Mouse (Mus musculus): ENCODE results near the gene Gli2.

The Gli2 gene

DNA sequence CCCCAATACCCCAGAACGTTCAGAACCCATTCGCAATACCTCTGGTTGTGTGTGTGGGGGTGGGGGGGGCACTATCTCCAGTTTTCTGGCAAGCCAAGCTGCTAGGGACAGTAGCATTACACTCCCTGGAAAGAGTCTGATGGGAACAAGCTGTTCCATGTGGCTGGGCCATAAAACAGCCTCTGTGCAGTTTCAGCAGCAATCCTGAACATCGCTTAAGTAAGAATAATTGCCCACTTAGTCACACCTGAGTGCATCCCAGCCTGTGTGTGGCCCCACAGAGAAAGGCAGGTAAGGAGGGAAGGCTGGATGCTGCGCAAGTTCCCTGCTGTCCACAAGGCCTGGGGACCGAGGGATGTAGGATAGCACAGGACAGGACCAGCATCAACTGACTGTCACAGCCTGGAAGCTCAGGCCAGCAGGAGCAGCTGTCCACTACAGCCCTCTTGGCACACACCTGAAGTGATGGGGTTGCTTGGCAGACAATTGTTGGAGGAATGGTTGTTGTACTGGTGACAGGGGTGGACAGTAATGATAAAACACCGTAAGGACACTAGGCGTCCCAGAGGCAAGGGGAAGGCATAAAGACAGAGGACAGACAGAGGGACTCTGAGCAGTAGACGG, 58.8 kb downstream of the Gli2 start:
- DNase-seq = no peak

DNA sequence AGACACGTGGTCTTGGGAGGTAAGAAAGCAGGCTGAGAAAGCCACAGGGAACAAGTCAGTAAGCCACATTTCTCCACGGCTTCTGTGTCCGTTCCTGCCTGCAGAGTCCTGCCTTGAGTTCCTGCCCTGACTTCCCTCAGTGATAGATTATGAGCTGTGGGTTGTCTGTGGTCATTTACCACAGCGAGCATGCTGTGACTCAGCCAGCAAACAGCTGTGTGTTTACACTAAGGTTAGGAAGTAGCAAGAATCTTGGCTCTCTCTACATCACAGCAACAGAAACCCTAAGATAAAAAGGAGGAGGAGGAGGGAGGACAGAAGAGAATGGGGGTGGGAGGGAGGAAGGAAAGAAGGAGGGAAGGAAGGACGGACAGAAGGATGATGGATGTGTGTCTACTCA, 59.6 kb downstream of the Gli2 start:
- DNase-seq = no peak

DNA sequence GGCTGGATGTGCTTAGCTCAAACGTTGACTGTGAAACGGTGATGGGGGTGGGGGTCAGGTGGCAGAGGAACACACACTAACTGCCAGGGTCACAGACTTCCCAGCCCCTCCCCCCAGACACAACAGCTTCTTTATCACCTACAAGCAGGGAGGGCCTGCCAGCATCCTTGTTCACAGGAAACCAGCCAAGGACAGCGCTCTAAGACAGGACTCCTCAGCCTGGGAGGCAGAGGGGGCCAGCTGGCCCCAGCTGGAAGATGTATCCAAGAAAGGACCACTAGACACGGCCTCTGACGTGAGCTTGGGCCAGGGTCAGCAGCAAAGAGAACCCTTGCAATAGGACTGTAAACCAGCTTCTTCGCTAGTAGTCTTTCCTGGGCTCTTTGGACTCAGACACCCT, 65.1 kb downstream of the Gli2 start:
- DNase-seq = no peak

DNA sequence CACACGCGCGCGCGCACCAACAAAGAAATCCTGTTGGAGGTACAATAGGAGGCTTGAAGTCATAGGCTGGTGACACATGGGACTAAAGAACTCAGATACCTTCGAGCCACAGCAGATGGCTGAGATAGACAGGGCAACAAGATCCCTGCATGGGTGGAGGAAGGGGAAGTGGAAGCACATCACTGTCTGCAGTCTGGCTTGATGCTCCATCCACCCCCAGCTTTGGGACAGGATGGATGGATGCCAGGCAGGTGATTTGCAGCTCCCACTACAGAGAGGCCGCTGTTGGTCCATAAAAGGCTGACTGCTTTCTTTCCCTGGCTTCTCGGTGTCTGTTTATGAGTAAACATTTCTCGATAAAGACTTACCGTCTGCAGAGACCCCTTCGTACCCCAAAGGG, 65.9 kb downstream of the Gli2 start:
- no peak for DNase-seq

DNA sequence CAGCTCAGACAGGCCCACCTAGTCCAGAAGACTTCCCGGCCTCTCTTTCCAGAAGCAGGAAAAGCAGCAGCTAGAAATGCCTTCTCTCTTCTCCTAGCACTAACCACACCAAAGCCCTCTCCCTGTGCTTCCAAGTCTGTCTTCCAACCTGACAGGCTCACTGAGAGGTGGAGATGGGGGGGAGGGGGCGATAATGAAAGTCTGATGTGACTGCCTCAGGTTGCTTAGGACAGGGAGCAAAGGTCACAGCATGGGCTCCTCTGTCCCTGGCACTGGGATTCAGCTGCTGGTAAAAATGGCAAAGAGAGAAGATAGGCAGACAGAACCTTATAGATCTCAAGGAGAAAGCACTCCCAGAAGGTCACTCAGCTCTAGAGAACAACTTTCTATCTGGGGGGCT, 70.0 kb downstream of the Gli2 start:
- no peak for DNase-seq

DNA sequence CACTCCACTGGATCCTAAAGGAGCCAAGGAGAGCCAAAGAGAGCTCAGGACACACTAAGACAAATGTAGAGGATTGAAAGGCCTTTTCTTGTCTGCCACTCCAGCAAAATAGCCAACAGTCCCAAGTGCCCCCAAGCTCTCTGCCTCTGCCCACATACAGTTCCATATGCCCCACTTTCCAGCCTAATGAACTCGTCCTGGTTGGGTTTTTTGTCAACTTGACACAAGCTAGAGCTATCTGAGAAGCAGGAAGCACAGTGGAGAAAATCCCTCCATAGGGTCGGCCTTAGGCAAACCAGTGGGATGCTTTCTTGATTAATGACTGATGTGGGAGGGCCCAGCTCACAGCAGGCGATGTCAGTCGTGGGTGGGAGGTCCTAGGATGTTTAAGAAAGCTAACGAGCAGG, 70.6 kb downstream of the Gli2 start:
- DNase-seq = no peak

DNA sequence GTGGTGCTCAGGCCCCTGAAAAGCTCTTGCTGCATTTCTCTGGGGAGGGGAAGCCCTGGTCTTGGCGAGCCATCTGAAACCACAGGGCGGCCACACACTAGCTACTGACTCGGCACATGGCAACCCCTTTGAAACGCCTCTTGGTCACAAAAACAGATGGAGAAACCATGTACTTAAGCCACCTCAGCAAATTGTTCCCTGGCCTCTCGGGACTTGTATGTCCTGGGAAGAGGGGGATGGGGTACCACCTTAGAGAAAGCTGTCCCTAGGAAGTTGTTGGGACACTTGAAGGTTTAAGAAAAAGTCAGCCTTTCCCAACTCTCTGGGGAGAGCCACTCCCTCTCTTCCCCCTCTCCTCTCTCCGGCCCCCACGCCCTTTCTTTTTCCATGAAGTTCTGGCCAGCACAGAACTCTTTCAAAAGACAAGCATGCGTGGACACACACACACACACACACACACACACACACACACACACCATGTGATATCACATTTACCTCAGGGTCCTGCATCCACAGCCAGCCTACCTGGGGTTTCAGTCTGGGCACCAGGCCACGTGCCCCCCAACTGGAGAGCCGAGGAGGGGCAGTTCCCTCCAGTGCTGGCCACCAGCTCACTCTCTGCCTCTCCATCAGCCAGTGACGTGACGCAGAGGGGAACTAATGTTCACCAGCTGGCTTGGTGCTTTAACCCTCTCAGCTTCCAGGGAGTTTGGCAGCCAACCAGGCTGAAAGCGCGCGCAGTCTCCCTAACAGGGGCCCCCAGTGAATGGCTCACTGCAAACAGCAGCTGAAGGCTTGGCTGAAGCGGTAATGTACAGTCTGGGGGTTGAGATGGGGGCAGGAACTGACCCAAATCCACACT, 71.2 kb downstream of the Gli2 start:
- peak in 1 of 2 experiments; percentile 46 for DNase-seq

DNA sequence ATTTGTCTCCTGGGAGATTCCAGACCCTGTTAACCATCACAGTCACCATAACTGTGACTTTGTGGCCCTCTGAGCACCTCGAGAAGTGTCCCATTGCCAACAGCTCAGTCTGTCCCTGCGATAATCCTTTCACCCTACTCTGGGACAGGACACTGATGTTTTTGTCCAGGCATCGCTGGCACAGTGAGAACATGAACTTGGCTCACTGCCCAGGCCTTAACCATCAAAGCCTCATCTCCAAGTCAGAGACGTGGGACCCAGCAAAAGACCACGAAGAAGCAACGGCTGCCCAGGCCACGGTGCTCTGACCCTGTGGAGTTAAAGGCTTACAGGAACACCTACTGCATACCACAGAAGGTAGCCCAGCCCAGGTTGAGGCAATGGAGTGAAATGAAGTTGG, 72.8 kb downstream of the Gli2 start:
- DNase-seq = peak in 1 of 2 experiments; percentile 40

DNA sequence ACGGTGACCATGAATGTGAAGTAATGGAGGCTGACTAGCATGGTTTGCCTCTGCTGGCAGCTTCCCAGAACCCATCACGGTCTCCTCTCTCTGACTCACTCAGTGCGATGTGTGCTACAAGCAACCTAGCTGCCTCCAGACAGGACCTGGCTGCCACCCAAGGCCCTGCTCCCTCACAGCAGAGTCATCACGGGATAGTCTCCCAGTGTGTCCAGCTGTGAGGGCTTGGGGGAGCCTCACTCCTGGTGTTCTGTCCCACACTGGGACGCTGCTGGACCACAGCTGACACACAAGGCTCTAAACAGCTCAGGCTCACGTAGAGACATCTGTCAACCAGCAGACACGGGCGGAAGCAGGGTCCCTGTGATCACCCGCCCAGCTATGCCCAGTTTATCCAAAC, 76.8 kb downstream of the Gli2 start:
- peak; percentile 28 to 61 for DNase-seq

DNA sequence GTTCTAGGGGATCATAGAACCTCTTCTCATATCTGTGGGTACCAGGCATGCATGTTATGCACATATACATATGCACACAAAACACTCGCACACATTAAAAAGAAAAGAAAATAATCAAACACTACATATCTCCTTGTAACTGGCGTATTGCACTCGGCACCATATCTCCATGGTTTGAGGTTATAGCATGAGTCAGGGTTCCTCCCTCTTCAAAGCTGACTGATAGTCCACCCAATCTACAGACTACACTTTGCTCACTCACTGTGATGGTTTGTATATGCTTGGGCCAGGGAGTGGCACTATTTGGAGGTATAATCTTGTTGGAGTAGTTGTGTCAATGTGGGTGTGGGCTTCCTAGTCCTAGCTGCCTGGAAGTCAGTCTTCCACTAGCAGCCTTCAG, 78.0 kb downstream of the Gli2 start:
- no peak for DNase-seq

DNA sequence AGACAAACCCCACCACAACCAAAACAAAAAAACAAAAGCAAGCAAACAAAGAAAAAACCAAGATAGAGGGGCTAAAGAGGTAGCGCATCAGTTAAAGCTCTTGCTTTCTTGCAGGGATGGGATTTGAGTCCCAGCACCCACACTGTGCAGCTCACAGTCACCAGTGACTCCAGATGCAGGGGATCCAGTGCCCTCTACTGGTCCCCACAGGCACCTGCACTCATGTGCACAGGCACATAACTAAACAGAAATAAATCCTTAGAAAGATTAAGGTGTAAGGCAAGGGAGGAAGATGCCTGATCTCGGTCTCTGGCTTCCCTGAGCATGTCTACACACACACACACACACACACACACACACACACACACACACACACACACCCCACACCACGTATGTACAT, 83.4 kb downstream of the Gli2 start:
- no peak for DNase-seq

DNA sequence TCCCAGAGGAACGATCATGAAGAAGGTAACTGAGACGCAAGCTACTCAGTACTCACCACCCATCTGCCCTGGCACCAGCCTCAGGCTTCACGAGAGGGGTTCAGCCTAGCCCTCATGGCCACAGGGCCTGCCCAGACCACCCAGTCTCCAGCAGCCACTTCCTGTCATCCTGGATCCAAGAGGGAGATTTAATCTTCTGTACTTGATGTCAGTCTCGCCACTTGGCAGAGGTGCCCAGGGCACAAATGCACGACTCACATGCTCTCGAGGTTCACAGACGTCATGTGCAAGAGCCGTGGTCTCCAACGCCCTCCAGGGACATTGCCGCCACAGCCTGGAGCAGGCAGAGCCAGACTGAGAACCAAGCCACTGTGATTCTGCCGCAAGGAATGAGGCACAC, 84.0 kb downstream of the Gli2 start:
- no peak for DNase-seq

DNA sequence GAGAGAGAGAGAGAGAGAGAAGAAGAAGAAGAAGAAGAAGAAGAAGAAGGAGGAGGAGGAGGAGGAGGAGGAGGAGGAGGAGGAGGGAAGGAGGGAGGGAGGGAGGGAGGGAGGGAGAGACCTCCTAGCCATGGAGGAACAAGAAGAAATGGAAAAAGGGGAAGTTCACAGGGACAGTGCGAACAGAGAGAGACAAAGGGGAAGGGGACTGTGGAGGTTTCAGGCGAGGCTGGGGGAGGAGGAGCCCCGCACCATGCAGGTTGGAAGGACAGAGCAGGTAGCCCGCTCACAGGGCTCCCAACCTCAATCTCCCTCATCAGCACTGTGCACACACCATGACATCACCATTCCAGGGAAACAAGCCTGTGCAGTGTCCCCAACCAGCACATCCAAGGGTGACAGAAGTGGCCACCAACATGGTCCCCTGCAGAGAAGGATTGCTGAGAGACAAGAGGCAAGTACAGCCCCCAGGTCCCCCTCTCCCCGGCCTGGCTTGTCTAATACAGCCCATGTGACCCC, 84.7 kb downstream of the Gli2 start:
- DNase-seq = no peak

DNA sequence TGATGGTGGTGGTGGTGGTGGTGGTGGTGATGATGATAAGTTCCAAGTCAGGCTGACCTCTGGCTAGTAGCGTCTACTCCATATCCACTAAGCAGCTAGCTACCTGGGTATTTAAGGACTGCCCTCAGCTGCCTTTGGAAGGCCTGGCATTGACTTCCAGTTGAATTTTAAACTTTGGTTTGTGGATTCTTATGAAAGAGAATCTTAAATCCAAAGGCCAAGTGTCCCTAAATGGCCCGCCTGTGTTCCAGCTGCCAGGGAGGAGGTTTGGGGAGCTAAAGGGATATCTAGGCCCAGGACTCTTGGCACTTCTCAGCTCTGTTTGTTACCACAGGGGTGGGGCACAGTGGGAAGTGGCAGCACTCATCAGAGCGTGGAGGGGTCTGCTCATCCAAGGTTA, 85.4 kb downstream of the Gli2 start:
- no peak for DNase-seq

DNA sequence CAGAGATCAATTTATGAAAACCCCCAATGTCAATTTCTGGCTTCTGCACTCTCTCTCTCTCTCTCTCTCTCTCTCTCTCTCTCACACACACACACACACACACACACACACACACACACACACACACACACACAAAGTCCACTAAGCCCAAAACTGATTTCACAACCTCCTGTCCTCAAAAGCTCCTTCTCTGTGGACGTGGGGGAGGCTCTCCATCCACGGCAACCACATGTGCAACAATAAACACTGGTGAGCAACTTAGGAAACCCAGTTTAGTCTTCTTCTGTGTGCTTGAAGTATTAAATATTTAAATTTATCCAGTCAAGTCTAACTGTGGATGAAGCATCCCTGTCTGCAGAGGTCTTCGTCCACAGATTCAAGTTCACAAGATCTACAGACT, 86.1 kb downstream of the Gli2 start:
- no peak for DNase-seq

DNA sequence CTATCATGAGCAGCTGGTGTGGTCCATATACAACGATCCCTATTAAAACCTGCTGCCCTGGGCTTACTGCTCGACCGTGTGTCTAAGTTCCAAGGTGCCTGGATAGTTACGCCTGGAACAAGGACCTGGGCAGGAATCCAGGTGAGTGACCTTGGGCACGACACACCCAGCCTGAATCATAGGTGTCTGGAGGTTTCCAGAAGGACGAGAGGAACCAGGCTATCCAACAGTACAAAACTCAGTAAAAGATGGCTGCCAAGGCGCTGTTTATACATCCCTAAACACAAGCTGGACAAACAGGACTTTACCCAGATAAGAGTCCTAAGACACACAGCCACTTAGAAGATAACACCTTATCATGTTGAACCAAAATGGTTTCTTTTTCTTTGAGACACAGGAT, 94.8 kb downstream of the Gli2 start:
- no peak for DNase-seq

DNA sequence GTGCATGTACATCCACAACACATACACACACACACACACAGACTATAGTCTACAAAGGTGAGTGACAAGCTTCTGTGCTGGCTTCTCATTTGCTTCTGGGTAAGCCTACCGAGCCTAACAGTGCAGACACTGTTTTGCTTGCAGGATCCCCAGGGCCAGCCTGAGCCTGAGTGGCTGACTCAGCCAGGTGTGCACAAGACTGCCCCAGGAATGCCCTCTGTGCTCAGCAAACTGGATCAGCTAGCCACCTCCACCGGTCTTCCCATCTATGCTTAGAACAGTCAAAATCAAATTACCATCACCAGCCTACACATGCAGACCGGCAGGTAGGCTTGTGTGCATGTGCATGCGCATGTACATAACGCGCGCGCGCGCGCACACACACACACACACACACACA, 97.6 kb downstream of the Gli2 start:
- DNase-seq = no peak

DNA sequence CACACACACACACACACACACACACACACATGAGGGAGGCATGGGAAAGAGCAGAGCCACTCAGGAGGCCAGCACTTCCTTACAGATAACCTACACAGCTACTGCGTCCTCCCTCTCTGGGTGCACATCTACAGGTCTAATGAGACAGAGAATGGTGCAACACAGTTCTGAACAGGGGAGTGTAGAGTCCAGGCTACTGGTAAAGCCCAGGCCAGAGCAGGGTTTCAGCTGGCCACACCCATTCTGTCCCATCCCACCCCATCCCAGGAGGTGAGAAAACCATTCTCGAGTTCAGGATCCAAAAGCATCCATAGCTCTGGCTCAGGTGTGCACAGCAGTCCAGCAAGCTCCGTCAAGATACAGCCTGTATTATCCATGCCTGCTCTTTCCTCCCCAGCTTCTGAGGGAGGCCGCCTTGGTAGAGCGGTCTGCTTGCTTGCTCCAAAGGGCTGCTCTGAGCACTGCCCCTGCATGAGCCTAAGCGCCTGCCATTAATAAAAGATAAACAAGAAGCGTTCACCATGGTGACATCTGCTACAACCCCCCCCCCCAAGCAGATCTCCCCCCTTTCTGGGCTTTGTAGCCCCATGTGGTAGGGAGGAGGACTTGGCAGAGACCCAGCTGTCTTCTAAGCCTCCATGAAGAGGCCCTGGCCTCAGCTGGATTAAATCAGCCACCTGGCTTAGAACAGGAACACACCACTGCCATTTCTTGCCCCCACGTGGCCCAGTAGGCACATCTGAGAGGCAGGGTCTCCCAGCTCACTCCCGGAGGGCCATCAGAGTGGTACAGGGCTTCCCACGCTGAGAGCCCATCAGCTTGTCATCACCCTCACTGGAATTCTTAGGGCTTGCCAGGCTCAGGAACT, 98.8 kb downstream of the Gli2 start:
- DNase-seq = no peak

DNA sequence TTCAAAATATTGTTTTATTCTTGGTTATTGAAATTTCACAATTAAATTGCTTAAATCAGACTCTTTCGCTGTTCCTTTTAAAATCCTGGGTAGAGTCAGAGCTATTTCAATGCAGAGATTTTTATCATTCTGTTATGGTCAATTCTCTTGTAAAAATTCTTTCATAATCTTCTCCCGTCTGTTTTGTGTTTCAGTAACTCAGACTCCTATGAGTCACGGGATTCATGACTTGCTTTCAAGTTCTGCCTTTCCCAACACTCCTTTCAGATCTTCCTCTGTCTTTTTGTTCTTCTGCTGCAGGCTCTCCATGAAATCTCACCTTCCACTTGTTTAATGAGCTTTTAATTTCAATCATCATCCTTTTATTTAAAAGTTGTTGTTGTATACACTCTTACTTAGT, 100.4 kb downstream of the Gli2 start:
- no peak for DNase-seq

DNA sequence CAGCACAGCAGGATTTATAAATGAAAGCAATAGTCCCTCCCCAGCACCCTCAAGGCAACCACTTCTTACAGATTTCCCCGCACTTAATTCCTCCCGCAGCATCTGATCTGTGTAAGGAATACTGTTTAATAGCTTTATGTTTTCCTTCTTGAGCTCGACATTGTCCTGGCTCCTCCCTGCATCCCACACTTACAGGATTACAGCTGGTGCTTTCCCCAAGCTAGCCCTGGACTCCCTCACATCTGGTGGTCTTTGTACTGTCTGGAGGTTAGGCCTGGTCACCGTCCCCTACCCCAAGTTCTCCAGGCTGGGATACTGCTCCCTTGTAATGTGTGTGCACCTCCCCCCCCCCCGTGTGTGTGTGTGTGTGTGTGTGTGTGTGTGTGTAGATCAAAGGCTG, 101.1 kb downstream of the Gli2 start:
- DNase-seq = no peak

DNA sequence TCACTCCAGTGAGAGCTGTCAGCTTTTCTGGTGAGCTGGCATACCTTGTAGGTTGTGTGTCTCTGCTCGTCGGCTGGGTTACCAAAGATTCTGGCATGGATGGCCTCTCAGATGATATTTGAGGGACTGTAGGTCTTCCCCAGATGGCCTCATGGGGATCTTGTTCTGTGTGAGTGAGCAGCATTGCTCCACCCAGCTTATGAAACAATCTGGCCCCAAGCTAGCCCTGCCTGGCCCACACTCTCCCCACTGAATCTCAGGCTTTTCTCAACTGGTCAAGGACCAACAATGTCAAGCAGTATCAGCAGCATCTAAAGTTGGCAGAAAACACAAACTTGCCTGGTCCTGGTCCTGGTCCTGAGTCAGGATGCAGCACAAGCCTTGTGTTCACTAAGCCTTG, 105.0 kb downstream of the Gli2 start:
- DNase-seq = no peak

DNA sequence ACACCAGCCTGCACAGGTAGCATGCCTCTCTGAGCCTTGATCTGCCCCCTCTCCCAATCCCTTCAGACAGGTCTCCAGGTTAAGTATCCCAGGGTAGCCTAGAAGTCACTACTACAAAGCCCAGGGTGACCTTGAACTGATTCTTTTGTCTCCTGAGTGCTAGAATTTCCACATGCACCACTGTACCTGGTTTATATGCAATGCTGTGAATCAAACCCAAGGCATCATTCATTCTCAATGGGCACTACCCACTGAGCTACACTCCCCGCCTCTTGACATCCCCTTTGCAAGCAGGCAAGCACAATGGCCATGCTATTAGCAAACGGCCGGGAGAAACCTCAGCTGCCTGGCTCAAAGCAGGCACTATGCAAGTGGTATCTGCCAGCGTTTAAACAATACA, 106.2 kb downstream of the Gli2 start:
- no peak for DNase-seq

DNA sequence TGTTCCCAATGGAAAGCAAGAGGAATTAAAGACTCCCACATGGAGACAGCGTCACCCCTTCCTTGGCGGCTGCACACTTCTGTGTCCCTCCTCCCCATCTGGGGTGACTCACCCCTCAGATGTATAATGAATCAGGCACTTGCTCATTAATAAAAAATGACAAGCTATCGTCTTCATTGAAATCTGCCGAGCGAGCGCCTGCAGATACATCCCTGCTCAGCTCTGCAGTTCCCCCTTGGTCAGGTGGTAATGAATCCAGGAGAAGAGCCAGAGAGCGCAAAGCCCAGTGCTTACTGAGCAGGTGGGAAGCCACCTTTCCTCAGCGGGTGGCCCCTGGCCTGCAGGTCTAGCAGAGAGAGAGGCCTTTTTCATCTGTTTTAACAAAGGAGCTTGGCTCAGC, 112.1 kb downstream of the Gli2 start:
- peak; percentile 61 to 74 for DNase-seq

Measured in cerebellum, postnatal 25 days (tissue).